Mouse (Mus musculus) adrenal gland (tissue): ENCODE measurements at regions not wholly inside any gene's neighbourhood (a gene's known extent, or its start where the extent isn't known, plus 50 kb on each side); places are given as distances from the start of the nearest gene placed in this dataset.

Experiments
- intact Hi-C: fragments of 180-260 bp; cut with DNase I; formaldehyde crosslinking; loops from one replicate; pipeline ENCODE4 v1.15.1; 2025

GRCm38 (mm10) chr15:67397269-67397668, 896.6 kb upstream of the Lrrc6 start:
- intact Hi-C loops: no loop called here

- intact Hi-C loops: no loop called here
Observed at GRCm38 (mm10) chr15:67395114-67395513, 894.4 kb upstream of the Lrrc6 start.

- intact Hi-C loops: no loop called here
Observed at GRCm38 (mm10) chr15:67391918-67392317, 891.2 kb upstream of the Lrrc6 start.

- intact Hi-C loops: no loop called here
Observed at GRCm38 (mm10) chr15:67388514-67388913, 887.8 kb upstream of the Lrrc6 start.

GRCm38 (mm10) chr15:67386896-67387295, 886.2 kb upstream of the Lrrc6 start:
- intact Hi-C loops: no loop called here

GRCm38 (mm10) chr15:67373599-67373998, 872.9 kb upstream of the Lrrc6 start:
- intact Hi-C loops: no loop called here

GRCm38 (mm10) chr15:67373030-67373429, 872.3 kb upstream of the Lrrc6 start:
- intact Hi-C loops: no loop called here

GRCm38 (mm10) chr15:67364099-67364756, 863.5 kb upstream of the Lrrc6 start:
- intact Hi-C loops: no loop called here

- intact Hi-C loops: no loop called here
Observed at GRCm38 (mm10) chr15:67361012-67361571, 860.4 kb upstream of the Lrrc6 start.

GRCm38 (mm10) chr15:67357867-67358266, 857.2 kb upstream of the Lrrc6 start:
- intact Hi-C loops: no loop called here

GRCm38 (mm10) chr15:67355334-67355733, 854.6 kb upstream of the Lrrc6 start:
- intact Hi-C loops: no loop called here

GRCm38 (mm10) chr15:67354598-67355159, 854.0 kb upstream of the Lrrc6 start:
- intact Hi-C loops: no loop called here

- intact Hi-C loops: no loop called here
Observed at GRCm38 (mm10) chr15:67349501-67349900, 848.8 kb upstream of the Lrrc6 start.

GRCm38 (mm10) chr15:67345179-67346148, 844.8 kb upstream of the Lrrc6 start:
- intact Hi-C loops: no loop called here

- intact Hi-C loops: no loop called here
Observed at GRCm38 (mm10) chr15:67342050-67342449, 841.3 kb upstream of the Lrrc6 start.

GRCm38 (mm10) chr15:67337040-67337395, 836.3 kb upstream of the Lrrc6 start:
- intact Hi-C loops: no loop called here

- intact Hi-C loops: no loop called here
Observed at GRCm38 (mm10) chr15:67336294-67337039, 835.8 kb upstream of the Lrrc6 start.

GRCm38 (mm10) chr15:67332521-67332920, 831.8 kb upstream of the Lrrc6 start:
- intact Hi-C loops: no loop called here

GRCm38 (mm10) chr15:67320292-67320691, 819.6 kb upstream of the Lrrc6 start:
- intact Hi-C loops: no loop called here

GRCm38 (mm10) chr15:67315202-67315601, 814.5 kb upstream of the Lrrc6 start:
- intact Hi-C loops: no loop called here

GRCm38 (mm10) chr15:67313648-67314047, 812.9 kb upstream of the Lrrc6 start:
- intact Hi-C loops: no loop called here
